8 mouse cellular contexts compared by ENCODE assay signal in genomic region chr15:81856030-81856790, GRCm38 (mm10). TPM values are rescaled to one million over a fixed set of nuclear protein-coding genes. Genes with fewer than 3 reads are reported as not detected.
DNase-seq lines count a peak whose midpoint lies in the region; ATAC-seq and TF ChIP-seq lines count a peak whose summit lies in the region.

No protein-coding gene starts in this region.

- peak overlapping the region; percentile 76 for H3K4me3 ChIP-seq in ES-Bruce4 (ENCODE audit: low read depth, low read length)
- peak overlapping the region; percentile 96 for H3K4me3 ChIP-seq in forebrain, embryonic 10.5 days
- H3K4me3 ChIP-seq in heart, embryonic 15.5 days = peak overlapping the region; percentile 97
- peak overlapping the region; percentile 93 for H3K4me3 ChIP-seq in liver, embryonic 16.5 days (ENCODE audit: low read depth, low read length)
- H3K4me3 ChIP-seq in neural tube, embryonic 13.5 days = peak overlapping the region; percentile 92

- no peaks in the 10 kb centered on the region for H3K4me1 ChIP-seq in ES-Bruce4 (ENCODE audit: control insufficient read depth, insufficient read depth, low read length)
- peaks cover 45% of the 10 kb centered on the region for H3K4me1 ChIP-seq in forebrain, embryonic 10.5 days
- peaks cover 28% of the 10 kb centered on the region for H3K4me1 ChIP-seq in heart, embryonic 15.5 days (replicated peaks)
- H3K4me1 ChIP-seq in liver, embryonic 16.5 days (ENCODE audit: control insufficient read depth, low read depth, low read length) = peaks cover 32% of the 10 kb centered on the region
- H3K4me1 ChIP-seq in neural tube, embryonic 13.5 days (replicated peaks) = peaks cover 41% of the 10 kb centered on the region

- TF ChIP-seq EP300 in ES-Bruce4 (IDR thresholded peaks at IDR 0.05; ENCODE audit: insufficient read depth, low read depth, low read length) = no peak

- peak; percentile 79 for ATAC-seq in heart, embryonic 15.5 days (replicated peaks; ENCODE audit: insufficient number of reproducible peaks, insufficient read depth, low FRiP score, low read depth)
- peak; percentile 86 for ATAC-seq in liver, embryonic 16.5 days (ENCODE audit: low read depth)
- ATAC-seq in neural tube, embryonic 13.5 days (ENCODE audit: low read depth) = peak; percentile 86

- TF ChIP-seq CTCF in ES-Bruce4 (IDR thresholded peaks at IDR 0.05; ENCODE audit: low read depth, low read length) = no peak

- under 1% methylated on average over 28 of the region's 28 CpGs for WGBS in forebrain, embryonic 10.5 days
- under 1% methylated on average over 28 of the region's 28 CpGs for WGBS in heart, embryonic 15.5 days
- under 1% methylated on average over 28 of the region's 28 CpGs for WGBS in liver, embryonic 16.5 days (ENCODE audit: insufficient replicate concordance)
- under 1% methylated on average over 28 of the region's 28 CpGs for WGBS in neural tube, embryonic 13.5 days

- no peaks in the 10 kb centered on the region for H3K27me3 ChIP-seq in ES-Bruce4 (ENCODE audit: control insufficient read depth, insufficient read depth, low read length, poor library complexity, severe bottlenecking)
- H3K27me3 ChIP-seq in forebrain, embryonic 10.5 days (ENCODE audit: poor library complexity, severe bottlenecking) = no peaks in the 10 kb centered on the region
- H3K27me3 ChIP-seq in heart, embryonic 15.5 days = no peaks in the 10 kb centered on the region
- H3K27me3 ChIP-seq in liver, embryonic 16.5 days (ENCODE audit: control insufficient read depth, insufficient read depth, low read depth, low read length) = no peaks in the 10 kb centered on the region
- H3K27me3 ChIP-seq in neural tube, embryonic 13.5 days = no peaks in the 10 kb centered on the region

- H3K27ac ChIP-seq in ES-Bruce4 (ENCODE audit: insufficient read depth, low read length) = no peak overlapping the region
- H3K27ac ChIP-seq in forebrain, embryonic 10.5 days = peak overlapping the region; percentile 95
- peak overlapping the region; percentile 98 for H3K27ac ChIP-seq in heart, embryonic 15.5 days
- H3K27ac ChIP-seq in liver, embryonic 16.5 days (ENCODE audit: low read length) = peak overlapping the region; percentile 95
- H3K27ac ChIP-seq in neural tube, embryonic 13.5 days (replicated peaks) = peak overlapping the region; percentile 96

- DNase-seq in c-Kit-positive CD71-negative TER-119-negative erythroid progenitor cells, embryonic 14.5 days (ENCODE audit: low read depth) = peak; percentile 87
- DNase-seq in forebrain, embryonic 10.5 days (ENCODE audit: extremely low spot score, low spot score) = peak; percentile 88
- DNase-seq in kidney, postnatal 14 days = peak; percentile 94
- peak; percentile 94 for DNase-seq in telencephalon, adult 2 months (ENCODE audit: low read depth, low spot score)

- H3K9ac ChIP-seq in ES-Bruce4 (ENCODE audit: low read depth, poor library complexity, severe bottlenecking) = peak overlapping the region; percentile 67
- H3K9ac ChIP-seq in heart, embryonic 15.5 days = peak overlapping the region; percentile 96
- H3K9ac ChIP-seq in liver, embryonic 16.5 days (ENCODE audit: low read depth, low read length) = peak overlapping the region; percentile 93
- peak overlapping the region; percentile 90 for H3K9ac ChIP-seq in neural tube, embryonic 13.5 days

- H3K4me2 ChIP-seq in heart, embryonic 15.5 days = peak overlapping the region; percentile 91
- H3K4me2 ChIP-seq in liver, embryonic 16.5 days (ENCODE audit: low read depth, low read length) = peak overlapping the region; percentile 96
- H3K4me2 ChIP-seq in neural tube, embryonic 13.5 days = peak overlapping the region; percentile 94

- H3K9me3 ChIP-seq in ES-Bruce4 (replicated peaks; ENCODE audit: control insufficient read depth, insufficient read depth, low read length, poor library complexity, severe bottlenecking) = no peaks in the 10 kb centered on the region
- H3K9me3 ChIP-seq in forebrain, embryonic 10.5 days = no peaks in the 10 kb centered on the region
- H3K9me3 ChIP-seq in heart, embryonic 15.5 days (replicated peaks) = no peaks in the 10 kb centered on the region
- no peaks in the 10 kb centered on the region for H3K9me3 ChIP-seq in liver, embryonic 16.5 days (replicated peaks; ENCODE audit: control insufficient read depth, low read length)
- H3K9me3 ChIP-seq in neural tube, embryonic 13.5 days = no peaks in the 10 kb centered on the region

- no peak for TF ChIP-seq POLR2A in ES-Bruce4 (IDR thresholded peaks at IDR 0.05; ENCODE audit: insufficient read depth, low read length)

- H3K36me3 ChIP-seq in ES-Bruce4 (ENCODE audit: control insufficient read depth, insufficient read depth, low read length, poor library complexity, severe bottlenecking) = no peaks in the 10 kb centered on the region
- peaks cover 40% of the 10 kb centered on the region for H3K36me3 ChIP-seq in forebrain, embryonic 10.5 days (replicated peaks)
- peaks cover 19% of the 10 kb centered on the region; the same call in 1 of the 2 replicates for H3K36me3 ChIP-seq in heart, embryonic 15.5 days
- peaks cover 7% of the 10 kb centered on the region for H3K36me3 ChIP-seq in liver, embryonic 16.5 days (ENCODE audit: control insufficient read depth, insufficient read depth)
- peaks cover 11% of the 10 kb centered on the region for H3K36me3 ChIP-seq in neural tube, embryonic 13.5 days

RNA-seq across cellular contexts. Expression of gene Tob2, which starts 2.4 kb away (rescaled TPM):
- 10.7 and 12.7 TPM in 2 replicates for polyA plus RNA-seq in ES-Bruce4 (2011; ENCODE audit: insufficient read depth, insufficient read length, low read depth, missing spikeins)
- polyA plus RNA-seq in forebrain, embryonic 10.5 days (2016; fragmentation: Nextera tagmentation; extraction: Ambion mirVana) = 20.1 and 20.3 TPM in 2 replicates
- polyA plus RNA-seq in heart, embryonic 15.5 days (2015; fragmentation: Nextera tagmentation; extraction: Ambion mirVana) = 15.8 and 17.6 TPM in 2 replicates
- 11.7 and 14.9 TPM in 2 replicates for polyA plus RNA-seq in liver, embryonic 16.5 days (2015; fragmentation: Nextera tagmentation; extraction: Ambion mirVana)
- polyA plus RNA-seq in neural tube, embryonic 13.5 days (2015; fragmentation: Nextera tagmentation; extraction: Ambion mirVana) = 13.5 and 16.5 TPM in 2 replicates

RNA-seq across cellular contexts. Expression of gene Phf5a, which starts 15.5 kb away (rescaled TPM):
- polyA plus RNA-seq in ES-Bruce4 (2011; ENCODE audit: insufficient read depth, insufficient read length, low read depth, missing spikeins) = 150 and 172 TPM in 2 replicates
- polyA plus RNA-seq in forebrain, embryonic 10.5 days (2016; fragmentation: Nextera tagmentation; extraction: Ambion mirVana) = 255 and 271 TPM in 2 replicates
- 70.5 and 97.6 TPM in 2 replicates for polyA plus RNA-seq in heart, embryonic 15.5 days (2015; fragmentation: Nextera tagmentation; extraction: Ambion mirVana)
- polyA plus RNA-seq in liver, embryonic 16.5 days (2015; fragmentation: Nextera tagmentation; extraction: Ambion mirVana) = 72.6 and 79.6 TPM in 2 replicates
- 111 and 129 TPM in 2 replicates for polyA plus RNA-seq in neural tube, embryonic 13.5 days (2015; fragmentation: Nextera tagmentation; extraction: Ambion mirVana)

RNA-seq across cellular contexts. Expression of gene Aco2, which starts 15.9 kb away (rescaled TPM):
- 174 and 181 TPM in 2 replicates for polyA plus RNA-seq in ES-Bruce4 (2011; ENCODE audit: insufficient read depth, insufficient read length, low read depth, missing spikeins)
- polyA plus RNA-seq in forebrain, embryonic 10.5 days (2016; fragmentation: Nextera tagmentation; extraction: Ambion mirVana) = 147 and 148 TPM in 2 replicates
- 610 and 636 TPM in 2 replicates for polyA plus RNA-seq in heart, embryonic 15.5 days (2015; fragmentation: Nextera tagmentation; extraction: Ambion mirVana)
- polyA plus RNA-seq in liver, embryonic 16.5 days (2015; fragmentation: Nextera tagmentation; extraction: Ambion mirVana) = 109 and 114 TPM in 2 replicates
- polyA plus RNA-seq in neural tube, embryonic 13.5 days (2015; fragmentation: Nextera tagmentation; extraction: Ambion mirVana) = 252 and 268 TPM in 2 replicates

RNA-seq across cellular contexts. Expression of gene Tef, which starts 54.0 kb away (rescaled TPM):
- polyA plus RNA-seq in ES-Bruce4 (2011; ENCODE audit: insufficient read depth, insufficient read length, low read depth, missing spikeins) = 33.9 and 36.0 TPM in 2 replicates
- 13.5 and 13.7 TPM in 2 replicates for polyA plus RNA-seq in forebrain, embryonic 10.5 days (2016; fragmentation: Nextera tagmentation; extraction: Ambion mirVana)
- 22.9 and 25.9 TPM in 2 replicates for polyA plus RNA-seq in heart, embryonic 15.5 days (2015; fragmentation: Nextera tagmentation; extraction: Ambion mirVana)
- 6.3 and 9.2 TPM in 2 replicates for polyA plus RNA-seq in liver, embryonic 16.5 days (2015; fragmentation: Nextera tagmentation; extraction: Ambion mirVana)
- polyA plus RNA-seq in neural tube, embryonic 13.5 days (2015; fragmentation: Nextera tagmentation; extraction: Ambion mirVana) = 20.6 and 21.4 TPM in 2 replicates
